Mouse (Mus musculus): ENCODE measurements at regions not wholly inside any gene's neighbourhood (a gene's known extent, or its start where the extent isn't known, plus 50 kb on each side); places are given as distances from the start of the nearest gene placed in this dataset.
"Not testable (repeated sequence)": the region's sequence is repeated elsewhere in the genome, so short reads cannot be mapped to it uniquely, and the experiment has no call there.

DNA sequence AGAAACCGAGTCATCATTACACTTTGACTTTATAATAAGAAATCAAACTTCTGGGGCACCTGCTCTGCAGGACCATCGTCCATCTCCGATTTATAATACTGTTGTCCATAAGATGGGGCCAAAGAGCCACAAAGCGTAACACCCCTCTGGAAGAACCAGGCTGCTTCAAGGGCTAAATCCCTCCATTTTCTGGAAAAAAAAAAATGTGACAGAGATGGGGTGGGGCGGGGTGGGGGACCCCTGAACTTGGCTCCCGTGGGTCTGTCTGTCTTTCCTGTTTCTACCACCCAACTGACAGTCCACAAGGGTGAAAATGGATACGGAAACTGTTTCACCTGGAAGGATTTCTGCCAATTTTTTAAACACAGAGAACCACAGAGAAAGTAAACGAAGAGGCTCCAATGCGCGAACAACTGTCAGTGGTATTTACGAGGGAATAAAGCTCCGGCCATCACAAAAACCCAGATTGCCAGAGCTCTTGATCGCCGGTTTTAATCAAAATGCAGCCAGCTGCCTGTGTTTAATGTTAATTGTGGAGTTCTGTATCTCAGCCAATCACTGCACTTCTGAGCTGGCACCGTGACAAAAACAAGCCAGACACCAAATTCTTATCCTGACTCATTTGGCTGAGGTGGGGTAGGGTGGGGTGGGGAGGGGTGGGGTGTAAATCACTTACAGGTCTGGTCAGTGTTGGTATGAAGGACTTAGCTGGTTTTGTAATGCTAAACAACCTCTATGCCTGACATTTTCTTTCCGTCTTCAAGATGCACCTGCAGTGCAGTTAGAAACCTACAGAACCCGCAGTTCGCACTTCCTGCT lies 122.5 kb upstream of the Dapk1 start:
- no peak; a peak in 1 of 4 replicates for ATAC-seq (replicated peaks in 1 of 2; ENCODE audit: insufficient read depth in 1 of 2, low FRiP score in 2 of 2, low TSS enrichment in 1 of 2, low read depth in 1 of 2, poor library complexity in 2 of 2, severe bottlenecking in 2 of 2)

DNA sequence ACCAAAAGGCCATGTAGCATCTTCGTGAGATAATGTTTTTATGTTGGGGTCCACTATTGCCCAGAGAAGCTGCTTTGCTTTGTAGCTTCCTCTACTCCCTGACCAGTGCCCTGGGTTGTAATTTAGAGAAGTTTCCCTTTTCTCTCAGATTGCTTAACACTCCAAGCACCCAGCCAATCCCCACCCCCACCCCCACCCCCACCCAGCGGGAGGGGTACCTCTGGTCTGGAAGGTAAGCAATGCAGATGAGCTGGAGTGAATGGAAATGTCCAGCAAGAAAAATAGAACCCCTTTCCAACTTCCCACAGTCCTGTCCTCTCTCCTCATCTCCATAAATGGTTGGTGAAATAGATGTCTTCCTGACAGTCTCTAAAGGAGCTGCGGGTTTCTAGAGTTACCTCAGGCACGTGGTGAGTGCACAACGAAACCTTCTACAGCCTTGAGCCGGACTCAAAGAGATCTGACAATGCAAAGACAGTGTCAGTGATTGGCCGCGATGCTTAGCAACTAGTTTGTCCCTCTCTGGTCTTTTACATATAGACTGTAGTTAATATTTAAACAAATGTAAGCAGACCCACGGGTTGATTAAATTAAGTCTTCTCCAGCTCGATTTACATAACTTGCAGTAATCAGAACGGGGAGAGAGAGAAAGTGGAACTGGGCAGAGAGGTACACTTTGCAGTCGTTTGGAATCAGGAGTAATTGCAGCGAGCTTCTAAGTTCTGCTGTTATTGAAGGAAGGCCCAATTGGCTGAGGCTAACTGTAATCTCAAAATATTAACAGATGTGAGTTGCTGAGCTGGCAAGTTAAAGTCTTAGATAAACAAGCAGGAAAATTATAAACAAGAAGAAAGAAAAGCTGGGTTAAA lies 121.7 kb upstream of the Dapk1 start:
- peak in 1 of 2 experiments; percentile 37; a peak in 2 of 4 replicates for ATAC-seq (replicated peaks in 1 of 2; ENCODE audit: insufficient read depth in 1 of 2, low FRiP score in 2 of 2, low TSS enrichment in 1 of 2, low read depth in 1 of 2, poor library complexity in 2 of 2, severe bottlenecking in 2 of 2)

DNA sequence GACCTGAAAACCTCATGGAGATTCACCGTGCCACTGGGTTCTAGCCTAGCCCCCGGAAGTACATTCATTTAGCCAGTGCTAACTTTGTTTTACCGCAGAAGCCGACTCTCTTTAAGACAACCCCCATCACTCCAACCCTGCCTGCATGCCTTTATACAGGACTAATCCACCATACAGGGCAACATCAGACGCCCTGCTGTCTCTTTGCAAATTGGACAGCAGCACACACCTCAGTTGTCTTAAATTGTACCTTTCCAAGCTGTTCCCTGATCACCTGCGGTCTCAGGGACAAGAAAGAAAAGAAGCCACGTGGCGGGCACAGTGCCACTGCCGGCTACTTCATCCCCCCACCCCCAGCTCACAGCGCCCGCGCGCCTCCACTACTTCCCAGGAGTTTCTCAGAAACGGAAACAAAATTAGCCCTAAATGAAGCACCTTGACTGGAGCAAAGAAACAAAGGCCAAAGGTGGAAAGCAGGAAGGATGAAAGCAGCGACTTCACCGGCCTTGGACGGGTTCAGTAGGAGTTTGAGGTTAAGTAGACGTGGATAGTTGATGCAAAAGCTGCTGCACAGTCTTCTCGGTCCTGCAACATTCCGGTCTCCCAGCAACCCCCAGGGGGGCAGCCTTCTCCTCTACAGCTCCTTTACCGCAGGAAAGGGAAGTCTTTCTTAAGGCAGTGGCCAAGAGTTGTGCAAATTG lies 120.9 kb upstream of the Dapk1 start:
- peak; percentile 39 to 61; a peak in 3 of 4 replicates for ATAC-seq (replicated peaks in 1 of 2; ENCODE audit: insufficient read depth in 1 of 2, low FRiP score in 2 of 2, low TSS enrichment in 1 of 2, low read depth in 1 of 2, poor library complexity in 2 of 2, severe bottlenecking in 2 of 2)

DNA sequence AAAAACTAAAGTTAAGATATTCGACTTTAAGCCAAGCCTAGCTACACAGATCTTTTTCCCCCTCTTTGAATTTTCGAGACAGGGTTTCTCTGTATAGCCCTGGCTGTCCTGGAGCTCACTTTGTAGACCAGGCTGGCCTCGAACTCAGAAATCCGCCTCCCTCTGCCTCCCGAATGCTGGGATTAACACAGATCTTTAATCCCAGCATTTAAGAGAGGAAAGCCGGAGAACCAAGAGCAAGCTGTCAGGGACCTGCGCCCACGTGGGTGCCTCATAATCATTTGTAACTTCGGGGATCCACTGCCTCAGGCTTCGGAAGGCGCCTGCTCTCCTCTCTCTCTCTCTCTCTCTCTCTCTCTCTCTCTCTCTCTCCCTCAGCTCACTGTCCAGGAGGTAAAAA lies 120.3 kb upstream of the Dapk1 start:
- not testable (repeated sequence) for ATAC-seq (replicated peaks in 1 of 2; ENCODE audit: insufficient read depth in 1 of 2, low FRiP score in 2 of 2, low TSS enrichment in 1 of 2, low read depth in 1 of 2, poor library complexity in 2 of 2, severe bottlenecking in 2 of 2)

DNA sequence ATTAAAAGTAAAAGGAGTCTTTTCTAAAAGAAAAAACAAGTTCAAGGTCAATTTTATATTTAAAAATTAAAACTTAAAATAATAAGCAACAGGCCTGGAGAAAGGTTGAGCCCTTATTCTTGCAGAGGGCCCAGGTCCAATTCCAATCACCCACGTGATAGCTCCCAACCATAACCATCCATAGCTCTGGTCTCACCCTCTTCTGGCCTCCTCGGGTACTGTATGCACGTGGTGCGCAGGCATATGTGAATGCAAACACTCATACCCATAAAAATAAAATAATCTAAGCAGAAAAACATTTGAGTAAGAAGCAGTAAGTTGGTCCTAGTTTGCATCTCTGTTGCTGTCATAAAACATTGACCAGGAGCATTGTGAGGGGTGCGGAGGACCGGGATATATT lies 119.8 kb upstream of the Dapk1 start:
- no peak for ATAC-seq (replicated peaks in 1 of 2; ENCODE audit: insufficient read depth in 1 of 2, low FRiP score in 2 of 2, low TSS enrichment in 1 of 2, low read depth in 1 of 2, poor library complexity in 2 of 2, severe bottlenecking in 2 of 2)

DNA sequence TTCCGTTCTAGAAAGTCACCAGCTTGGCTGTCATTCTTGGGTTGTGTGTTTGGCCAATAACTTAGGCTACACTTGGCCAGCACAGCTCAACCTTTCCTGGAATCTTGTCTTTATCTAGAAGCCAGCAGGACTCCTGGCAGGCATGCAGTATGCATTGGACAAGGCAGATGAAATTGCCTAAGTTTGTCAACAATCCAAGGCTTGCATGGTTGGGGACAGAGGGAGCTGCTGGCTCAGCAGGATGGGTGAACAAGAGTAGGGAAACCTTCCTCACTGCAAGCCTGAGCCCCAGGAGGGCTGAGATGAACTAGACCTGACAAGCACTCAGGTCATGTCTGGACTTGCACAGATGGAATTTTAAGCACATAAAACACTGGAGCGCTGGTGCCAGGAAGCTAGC lies 115.6 kb upstream of the Dapk1 start:
- ATAC-seq (replicated peaks in 1 of 2; ENCODE audit: insufficient read depth in 1 of 2, low FRiP score in 2 of 2, low TSS enrichment in 1 of 2, low read depth in 1 of 2, poor library complexity in 2 of 2, severe bottlenecking in 2 of 2), result no peak

DNA sequence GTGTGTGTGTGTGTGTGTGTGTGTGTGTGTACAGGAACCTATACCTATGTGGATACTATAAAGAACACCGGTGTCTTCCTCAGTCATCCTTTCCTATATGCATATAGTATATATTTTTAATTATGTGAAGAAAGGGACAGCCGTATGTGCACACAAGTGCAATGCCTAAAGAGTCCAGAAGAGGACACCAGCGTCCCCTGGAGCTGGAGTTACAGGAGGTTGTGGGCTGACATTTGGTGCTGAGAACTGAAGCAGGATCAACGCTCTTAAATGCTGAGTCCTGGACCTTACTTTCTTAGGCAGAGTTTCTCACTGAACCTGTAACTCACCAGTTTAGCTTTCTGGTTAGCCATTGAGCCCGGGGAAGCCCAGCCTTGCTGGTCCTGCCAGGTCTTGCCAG lies 114.9 kb upstream of the Dapk1 start:
- ATAC-seq (replicated peaks in 1 of 2; ENCODE audit: insufficient read depth in 1 of 2, low FRiP score in 2 of 2, low TSS enrichment in 1 of 2, low read depth in 1 of 2, poor library complexity in 2 of 2, severe bottlenecking in 2 of 2), result no peak

DNA sequence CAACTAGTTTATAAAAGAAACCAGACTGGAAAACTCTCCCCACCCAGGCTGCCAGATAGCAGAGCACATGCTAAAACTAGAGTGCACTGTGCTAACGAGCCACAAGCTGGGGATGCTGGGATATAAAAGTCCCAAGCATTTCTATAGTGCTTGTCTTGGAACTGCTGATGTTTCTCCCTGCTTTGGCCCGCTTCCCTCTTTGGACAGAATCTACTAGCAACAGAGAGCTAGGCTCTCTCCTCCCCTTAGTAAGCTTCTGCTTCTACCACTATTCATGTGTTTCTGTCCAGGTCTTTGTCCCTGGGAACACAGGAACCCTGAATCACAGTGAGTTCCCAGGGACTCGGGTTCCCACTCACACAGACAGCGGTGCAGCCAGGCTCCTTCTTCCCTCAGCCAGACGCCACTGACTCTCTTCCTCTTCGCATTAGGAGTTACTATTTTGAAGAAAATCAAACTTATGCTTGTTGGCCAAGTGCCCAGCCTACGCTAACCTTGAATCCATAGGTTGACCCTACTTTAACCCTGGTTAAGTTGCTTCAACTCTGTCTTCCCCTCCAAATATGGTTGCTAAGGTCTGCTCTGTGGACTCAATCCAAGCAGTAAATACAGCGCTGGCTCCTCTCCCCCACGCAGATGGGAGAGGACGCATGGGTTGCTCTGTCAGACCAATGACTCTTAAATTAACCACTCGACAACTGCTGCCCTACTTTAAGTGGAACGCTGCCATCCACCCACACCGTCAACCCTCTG lies 113.4 kb upstream of the Dapk1 start:
- ATAC-seq (replicated peaks in 1 of 2; ENCODE audit: insufficient read depth in 1 of 2, low FRiP score in 2 of 2, low TSS enrichment in 1 of 2, low read depth in 1 of 2, poor library complexity in 2 of 2, severe bottlenecking in 2 of 2), result no peak

DNA sequence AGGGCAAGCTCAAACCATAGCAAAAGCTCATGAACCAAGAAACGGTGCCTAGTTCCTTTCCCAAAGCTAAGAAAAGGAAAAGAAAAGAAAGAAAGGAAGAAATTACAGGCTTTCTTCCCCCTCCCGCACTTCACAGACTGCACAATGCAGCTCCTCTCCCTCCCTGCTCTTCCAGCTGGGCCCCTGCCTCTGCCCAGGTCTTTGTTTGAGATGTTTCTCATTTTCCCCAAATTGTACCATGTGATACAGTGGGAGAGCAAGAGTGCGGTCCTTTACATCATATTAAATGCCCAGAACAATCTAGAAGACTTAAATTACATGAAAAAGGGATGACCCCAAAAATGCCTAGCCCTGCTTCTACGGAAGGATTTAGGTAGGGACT lies 112.9 kb upstream of the Dapk1 start:
- no peak for ATAC-seq (replicated peaks in 1 of 2; ENCODE audit: insufficient read depth in 1 of 2, low FRiP score in 2 of 2, low TSS enrichment in 1 of 2, low read depth in 1 of 2, poor library complexity in 2 of 2, severe bottlenecking in 2 of 2)

DNA sequence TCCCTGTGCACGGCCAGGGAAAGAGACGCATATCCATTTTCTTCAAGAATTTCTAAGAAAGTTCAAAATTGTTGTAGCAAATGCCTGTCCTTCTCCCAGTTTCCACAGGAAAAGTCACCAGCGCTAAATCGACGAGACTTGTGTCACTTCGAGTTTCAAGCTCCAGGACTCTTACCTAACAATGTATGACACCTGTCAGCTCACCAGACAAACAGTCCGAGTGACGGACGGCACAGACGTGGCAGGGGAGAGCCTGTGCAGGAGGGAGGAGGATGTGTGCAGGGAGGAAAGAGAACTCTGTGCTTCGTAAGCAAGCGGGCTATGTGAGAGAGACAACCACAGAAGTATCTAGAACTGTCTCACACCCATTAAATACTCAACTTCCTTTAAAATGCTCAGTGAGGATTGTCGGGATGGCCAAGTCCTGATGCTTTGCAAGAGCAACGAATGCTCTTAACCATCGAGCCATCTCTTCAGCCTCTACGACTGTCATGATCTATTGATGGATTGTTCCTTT lies 109.7 kb upstream of the Dapk1 start:
- peak; percentile 48 to 56; a peak in 3 of 4 replicates for ATAC-seq (replicated peaks in 1 of 2; ENCODE audit: insufficient read depth in 1 of 2, low FRiP score in 2 of 2, low TSS enrichment in 1 of 2, low read depth in 1 of 2, poor library complexity in 2 of 2, severe bottlenecking in 2 of 2)

DNA sequence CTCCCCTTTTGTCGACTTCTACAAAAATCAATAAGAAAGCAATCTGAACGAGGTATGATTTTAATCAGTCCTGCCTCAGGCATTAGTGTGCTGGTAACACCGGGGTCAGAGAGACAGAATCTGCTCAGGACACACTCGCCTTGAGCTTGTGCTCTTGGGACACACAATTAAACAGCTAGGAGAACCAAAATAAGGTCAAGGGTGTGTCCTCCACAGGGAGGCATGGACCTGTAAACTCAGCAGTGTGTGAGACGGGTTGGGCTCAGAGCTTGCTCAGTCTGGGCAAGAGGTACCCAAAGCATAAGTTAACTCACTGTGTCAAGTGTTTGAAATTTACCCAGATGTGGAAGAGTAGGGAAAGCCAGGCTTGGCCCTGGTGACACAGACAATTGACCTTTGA lies 107.9 kb upstream of the Dapk1 start:
- ATAC-seq (replicated peaks in 1 of 2; ENCODE audit: insufficient read depth in 1 of 2, low FRiP score in 2 of 2, low TSS enrichment in 1 of 2, low read depth in 1 of 2, poor library complexity in 2 of 2, severe bottlenecking in 2 of 2), result no peak

DNA sequence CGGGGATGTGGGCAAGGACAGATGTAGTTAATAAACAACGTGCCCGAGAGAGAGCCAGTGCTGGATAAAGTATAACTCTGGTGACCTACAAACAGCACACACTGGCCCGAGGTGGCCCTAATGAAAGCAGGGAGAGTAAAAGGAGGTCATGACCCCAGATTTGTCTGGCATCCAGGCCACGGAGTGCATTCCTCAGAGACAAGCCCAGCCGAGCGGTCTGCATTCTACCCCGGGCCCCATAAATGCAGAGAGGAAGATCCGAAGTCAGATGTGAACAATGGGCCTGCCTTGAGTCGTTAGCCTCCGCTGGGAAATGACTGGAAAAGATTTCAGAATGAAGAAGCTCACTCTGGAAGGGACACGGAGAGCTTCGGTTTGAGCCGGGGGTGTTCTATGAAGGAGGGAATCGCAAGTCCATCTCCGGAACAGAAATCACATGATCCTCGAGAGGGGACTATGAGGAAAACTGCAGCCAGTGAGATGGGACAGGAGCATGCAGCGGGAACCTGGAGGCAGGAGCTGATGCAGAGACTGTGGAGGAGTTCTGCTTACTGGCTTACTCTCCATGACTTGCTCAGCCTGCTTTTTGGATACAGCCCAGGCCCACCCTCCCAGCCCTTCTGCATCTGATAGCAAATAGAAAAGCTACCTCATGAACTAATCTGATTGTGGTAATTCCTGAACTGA lies 103.9 kb upstream of the Dapk1 start:
- ATAC-seq (replicated peaks in 1 of 2; ENCODE audit: insufficient read depth in 1 of 2, low FRiP score in 2 of 2, low TSS enrichment in 1 of 2, low read depth in 1 of 2, poor library complexity in 2 of 2, severe bottlenecking in 2 of 2), result no peak

DNA sequence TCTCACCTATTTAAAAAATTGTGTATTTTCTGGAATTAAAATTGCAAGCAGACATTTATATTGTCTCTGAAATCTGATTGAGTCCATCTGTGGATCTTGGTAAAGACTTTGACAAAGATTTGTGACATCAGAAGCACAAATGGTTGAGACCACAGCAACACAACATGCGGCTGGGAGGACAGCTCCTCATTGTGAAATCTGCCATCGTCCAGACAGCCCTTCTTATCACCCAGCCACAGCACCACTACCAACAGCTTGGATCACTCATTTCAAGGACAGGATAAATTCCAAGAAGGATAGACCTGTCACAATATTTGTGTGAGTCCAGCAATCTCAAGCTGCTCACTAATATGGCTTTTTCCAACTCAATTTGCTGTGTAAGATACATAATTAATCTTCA lies 97.6 kb upstream of the Dapk1 start:
- ATAC-seq (replicated peaks in 1 of 2; ENCODE audit: insufficient read depth in 1 of 2, low FRiP score in 2 of 2, low TSS enrichment in 1 of 2, low read depth in 1 of 2, poor library complexity in 2 of 2, severe bottlenecking in 2 of 2), result no peak

DNA sequence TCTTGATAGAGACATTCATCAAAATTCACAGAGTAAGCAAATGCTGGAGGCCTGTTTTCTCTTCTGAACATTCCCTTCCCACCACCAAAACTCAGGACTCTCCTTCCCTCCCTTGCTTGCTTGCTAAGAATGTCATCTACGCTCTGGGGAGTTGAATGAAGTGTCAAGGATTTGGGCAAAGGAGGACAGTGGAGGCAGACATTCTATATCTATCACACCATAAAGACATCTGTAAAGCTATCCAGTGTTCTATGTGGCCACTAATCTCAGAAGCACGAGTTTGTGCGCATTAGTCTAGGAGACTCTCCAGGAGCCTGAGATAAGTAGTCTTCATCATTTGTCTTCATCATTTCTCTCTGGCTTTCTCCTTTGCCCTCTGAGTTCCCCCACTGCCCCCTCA lies 94.1 kb upstream of the Dapk1 start:
- ATAC-seq (replicated peaks in 1 of 2; ENCODE audit: insufficient read depth in 1 of 2, low FRiP score in 2 of 2, low TSS enrichment in 1 of 2, low read depth in 1 of 2, poor library complexity in 2 of 2, severe bottlenecking in 2 of 2), result no peak

DNA sequence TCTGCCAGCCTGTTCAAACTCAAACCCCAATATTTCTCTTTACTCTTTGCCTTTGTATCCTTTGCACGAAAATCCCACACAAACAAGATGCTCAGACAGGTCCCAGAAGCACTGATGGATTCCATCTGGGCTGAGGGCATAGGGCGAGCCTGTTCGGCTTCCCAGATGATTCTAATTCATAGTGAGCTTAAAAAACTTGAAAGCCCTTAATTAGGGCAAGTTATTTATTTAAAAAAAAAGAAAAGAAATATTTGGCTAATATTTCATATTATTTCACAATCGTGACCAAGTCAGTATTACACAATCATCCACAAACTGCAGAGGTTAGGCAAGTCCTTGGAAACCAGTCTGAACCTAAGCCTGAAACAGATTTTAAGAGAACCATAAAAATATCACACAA lies 93.7 kb upstream of the Dapk1 start:
- no peak for ATAC-seq (replicated peaks in 1 of 2; ENCODE audit: insufficient read depth in 1 of 2, low FRiP score in 2 of 2, low TSS enrichment in 1 of 2, low read depth in 1 of 2, poor library complexity in 2 of 2, severe bottlenecking in 2 of 2)

DNA sequence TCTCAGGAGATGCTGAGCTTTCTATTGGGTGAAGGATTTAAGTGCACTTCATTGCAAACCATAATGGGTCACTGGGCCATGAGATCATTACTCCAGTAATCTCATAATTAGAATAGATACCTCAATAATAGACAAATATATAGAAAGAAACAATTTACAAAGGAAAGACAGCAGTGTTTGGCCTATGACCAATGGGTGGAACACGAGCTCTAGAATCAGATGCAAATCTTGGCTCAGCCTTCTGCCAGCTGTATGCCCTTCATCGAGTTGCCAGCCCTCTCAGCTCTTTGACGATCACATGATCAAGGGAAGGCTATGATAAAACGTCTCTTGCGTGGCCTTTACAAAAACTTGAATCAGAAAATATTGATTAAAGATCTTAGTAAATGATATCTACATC lies 92.9 kb upstream of the Dapk1 start:
- ATAC-seq (replicated peaks in 1 of 2; ENCODE audit: insufficient read depth in 1 of 2, low FRiP score in 2 of 2, low TSS enrichment in 1 of 2, low read depth in 1 of 2, poor library complexity in 2 of 2, severe bottlenecking in 2 of 2), result no peak

DNA sequence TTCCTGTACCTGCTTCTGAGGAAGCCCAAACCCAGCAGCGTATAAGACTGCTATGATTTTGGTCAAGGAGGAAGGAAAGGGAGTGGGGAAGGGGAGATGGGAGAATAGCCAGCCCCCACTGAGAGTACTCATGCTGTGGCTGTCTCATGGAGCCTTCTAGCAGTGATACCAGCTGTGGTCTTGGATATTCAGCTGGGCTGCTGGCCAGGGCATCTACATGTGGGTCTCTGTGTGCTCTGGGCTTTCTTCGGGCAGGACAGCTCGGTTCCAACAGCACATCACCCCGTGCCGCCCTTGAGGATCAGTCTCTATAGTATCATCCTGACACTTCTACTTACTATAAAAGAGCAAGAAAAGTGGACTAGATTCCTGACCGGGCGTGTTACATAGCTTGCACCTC lies 90.6 kb upstream of the Dapk1 start:
- no peak for ATAC-seq (replicated peaks in 1 of 2; ENCODE audit: insufficient read depth in 1 of 2, low FRiP score in 2 of 2, low TSS enrichment in 1 of 2, low read depth in 1 of 2, poor library complexity in 2 of 2, severe bottlenecking in 2 of 2)

All from hematopoietic stem cell, adult 5-6 weeks (primary cell).